Mouse (Mus musculus) mouse embryonic stem cell (cell line): ENCODE measurements around the gene Neurog3.

Experiments used
- in situ Hi-C, 2 experiments: fragments of 300-500 bp; cut with MboI; formaldehyde crosslinking; loops; 1 replicate in 1 of 2; 3 replicates in 1 of 2; pipeline ENCODE4 v1.14.3; 2019 to 2020; ENCODE audit warnings: low sequenced_read_pairs in 2 of 2, low pct_unique_long_range_greater_than_20kb in 1 of 2, mixed read lengths in 1 of 2; ENCODE audit not compliant: unreplicated experiment in 1 of 2

The Neurog3 gene

DNA sequence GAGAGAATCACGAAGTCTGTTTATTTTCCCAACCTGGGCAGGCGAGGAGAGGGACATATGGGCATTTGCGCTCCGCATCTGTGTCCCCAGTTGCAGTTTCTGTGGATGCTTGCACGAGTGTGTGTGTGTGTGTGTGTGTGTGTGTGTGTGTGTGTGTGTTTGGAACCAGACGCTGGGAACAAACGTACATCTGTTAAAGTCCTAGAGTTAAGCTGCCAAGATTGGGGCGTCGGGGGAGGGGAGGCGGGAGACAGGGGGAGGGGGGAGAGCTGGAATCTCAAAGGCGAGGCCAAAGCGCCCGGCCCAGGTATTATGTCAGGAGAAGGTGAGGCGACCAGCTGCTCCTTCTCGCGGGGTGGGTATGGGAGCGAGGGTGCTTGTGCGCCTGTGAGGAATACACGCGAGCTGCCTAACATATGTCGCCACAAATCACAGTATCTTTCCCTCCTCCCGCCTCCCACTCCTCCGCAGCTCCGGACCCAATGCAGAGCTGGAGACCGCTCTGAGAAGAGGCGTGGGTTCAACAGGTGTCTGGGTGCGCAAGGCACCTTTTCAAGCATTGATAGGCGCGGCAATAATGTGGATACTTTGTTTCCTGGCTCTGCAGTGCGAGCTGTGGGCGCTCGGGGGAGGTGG lies 4.5 kb upstream of the Neurog3 start:
- in situ Hi-C loops = no loop called here

DNA sequence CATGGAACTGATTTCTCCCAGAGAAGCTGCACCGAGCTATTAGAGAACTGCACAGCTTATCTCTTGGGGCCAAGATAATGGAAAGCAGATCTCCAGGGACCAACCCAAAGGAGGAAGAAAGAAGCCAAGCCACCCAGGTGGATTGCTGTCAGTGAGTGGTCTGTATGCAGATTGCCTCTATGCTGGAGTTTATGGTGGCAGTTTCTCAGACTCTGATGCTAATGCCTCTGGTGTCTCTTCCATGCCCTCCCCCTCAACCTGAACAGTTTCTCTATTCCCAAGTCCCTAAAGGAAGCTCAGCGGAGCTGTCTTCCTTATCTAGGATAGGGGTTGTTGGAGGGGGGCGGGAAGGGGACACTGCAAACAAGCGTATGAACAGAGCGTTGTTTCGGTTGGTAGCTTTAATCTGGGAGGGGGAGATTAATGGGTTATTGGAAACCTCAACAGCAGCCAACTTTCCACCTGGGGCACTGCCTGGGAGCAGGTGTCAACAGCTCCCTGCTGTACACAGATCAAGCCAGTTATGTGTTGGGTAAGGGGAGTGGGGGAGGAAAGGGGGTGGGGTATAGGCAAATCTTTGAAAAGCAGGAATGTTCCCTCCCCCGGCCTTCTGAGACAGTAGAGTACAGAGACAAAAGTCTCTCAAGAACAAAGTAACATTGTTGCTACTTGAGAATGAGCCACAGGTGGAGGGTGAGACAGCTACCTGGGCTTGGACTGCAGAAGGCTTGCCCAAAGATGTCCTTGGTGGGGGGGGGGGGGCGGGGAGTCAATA lies 3.0 kb downstream of the Neurog3 start:
- in situ Hi-C loops = no loop called here

DNA sequence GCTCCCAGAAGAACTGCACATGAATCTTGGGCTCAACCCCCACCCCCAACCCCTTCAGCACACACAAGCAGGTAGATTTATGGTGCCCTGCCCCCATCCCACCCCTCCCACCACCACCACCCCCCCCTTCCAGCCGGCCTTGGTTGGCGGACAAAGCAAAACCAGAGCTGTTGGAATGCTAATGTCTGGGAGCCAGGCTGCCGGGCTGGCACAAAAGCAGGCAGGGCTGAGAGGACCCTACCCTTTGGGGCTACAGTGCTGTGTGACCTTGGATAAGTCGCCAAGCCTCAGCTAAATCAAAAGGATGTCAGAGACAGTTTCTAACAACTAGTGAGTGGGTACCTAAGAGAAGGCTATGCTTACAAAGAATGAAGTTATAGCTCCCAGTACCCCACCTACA lies 4.3 kb downstream of the Neurog3 start:
- in situ Hi-C loops = no loop called here

DNA sequence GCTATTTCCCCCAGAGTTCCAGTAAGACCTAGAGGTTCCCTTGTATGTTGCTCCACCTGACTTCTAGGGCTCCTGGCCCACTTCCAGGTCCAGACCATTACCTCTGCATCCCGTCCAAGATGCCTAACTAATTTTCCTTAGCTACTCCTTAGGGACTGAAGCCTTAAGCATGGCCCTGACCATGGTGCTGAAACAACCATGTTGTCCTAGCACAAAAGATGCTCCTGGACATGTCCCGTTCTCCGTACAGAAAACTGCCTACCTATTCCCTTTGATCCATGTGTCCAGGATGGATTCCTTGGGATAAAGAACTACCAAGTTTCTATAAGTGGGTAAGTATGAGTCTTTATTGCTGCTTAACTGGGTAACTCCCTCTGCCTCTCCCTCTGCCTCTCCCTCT lies 5.2 kb downstream of the Neurog3 start:
- in situ Hi-C loops = no loop called here

DNA sequence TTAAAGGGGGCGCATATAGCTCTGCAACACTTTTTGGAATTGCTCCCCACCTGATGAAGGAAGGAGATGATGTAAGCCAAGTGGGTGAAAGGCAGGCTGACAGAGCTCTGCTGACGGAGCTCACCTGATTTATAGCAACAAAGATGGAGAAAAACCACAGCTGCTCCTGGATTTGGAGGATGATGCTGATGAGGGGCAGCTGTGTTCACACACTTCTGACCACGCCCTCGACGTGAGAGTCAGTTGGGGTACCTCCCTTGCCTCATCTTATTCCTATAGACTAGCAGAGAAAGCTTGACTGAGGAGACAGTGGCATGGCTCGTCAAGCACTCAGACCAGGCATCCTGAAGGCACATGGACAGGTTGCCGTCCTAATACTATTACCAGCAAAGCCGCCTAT lies 10.9 kb downstream of the Neurog3 start, which contains the start of gene Fam241b:
Fam241b (minus strand) TSS at position 101 of the 400 bp plus-strand sequence.
- in situ Hi-C loops = no loop called here

DNA sequence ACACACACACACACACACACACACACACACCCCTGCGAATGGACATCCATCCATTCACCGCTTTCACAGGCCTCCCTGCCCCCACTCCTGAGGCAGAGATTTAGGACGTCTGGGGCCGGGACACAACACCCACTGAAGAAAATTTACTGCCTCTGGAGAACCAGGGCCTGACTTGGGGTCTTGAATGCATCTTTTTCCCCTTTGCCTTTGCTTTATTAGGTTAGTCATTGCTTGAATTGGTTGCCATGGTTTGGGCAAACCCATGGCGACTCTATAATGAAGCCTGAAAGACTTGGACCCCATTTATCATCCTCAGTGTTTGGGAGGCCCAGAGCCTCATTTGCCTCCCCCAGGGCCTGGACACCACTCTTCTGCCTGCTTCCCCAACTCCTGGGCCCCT lies 13.1 kb downstream of the Neurog3 start:
- in situ Hi-C loops = no loop called here

DNA sequence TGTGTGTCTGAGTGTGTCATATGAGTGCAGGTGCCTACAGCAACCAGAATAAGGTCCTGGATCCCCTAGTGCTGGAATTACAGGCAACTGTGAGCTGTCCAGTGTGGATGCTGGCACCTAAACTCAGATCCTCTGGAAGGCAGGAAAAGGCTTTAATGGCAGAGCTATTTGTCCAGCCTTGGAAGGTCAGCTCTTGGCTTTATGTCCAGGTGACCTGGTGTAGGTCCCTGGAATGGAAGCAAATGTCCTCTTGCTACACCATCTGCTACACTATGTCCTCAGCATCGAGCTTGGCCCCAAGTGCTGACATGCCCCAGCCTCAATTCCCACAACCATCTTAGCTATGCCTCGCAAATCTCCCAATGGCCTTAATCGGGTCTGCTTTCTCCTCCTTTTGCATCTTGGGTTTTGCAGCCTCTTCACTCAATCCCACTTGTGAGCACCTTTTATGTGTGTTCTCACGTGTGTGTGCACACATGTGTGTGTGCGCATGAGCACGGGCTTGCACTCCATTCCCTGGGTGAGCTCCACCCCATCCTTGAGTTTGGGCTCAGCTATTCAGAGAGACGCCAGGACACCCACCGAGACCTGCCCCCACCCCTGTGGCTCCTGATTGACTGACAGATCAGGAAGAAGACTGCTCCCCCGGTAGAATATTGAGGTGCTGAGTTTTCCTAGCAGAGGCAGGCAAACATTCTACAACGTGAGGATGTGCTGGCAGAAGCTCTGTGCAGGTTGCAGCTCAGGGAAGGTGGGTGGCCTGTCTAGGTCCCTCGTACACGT lies 14.8 kb downstream of the Neurog3 start:
- in situ Hi-C loops = no loop called here

DNA sequence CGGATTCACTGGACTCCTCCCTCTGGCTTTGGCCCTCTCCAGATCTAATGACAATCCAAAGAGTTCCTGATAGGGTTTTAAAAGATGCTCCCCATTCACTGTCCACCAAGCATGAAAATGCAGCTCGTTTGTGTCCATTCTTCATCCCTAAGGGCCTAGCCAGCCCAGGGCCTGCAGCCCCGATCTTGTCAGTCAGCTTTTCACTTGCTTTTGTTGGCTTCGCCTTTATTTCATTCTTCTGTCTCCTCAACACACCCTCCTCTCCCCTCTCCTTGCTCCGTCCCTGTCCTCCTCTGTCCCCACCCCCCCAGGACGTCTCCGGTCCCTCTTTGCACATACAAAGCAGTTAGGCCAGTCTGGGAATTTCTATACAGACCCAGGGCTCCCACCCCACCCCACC lies 17.0 kb downstream of the Neurog3 start:
- in situ Hi-C loops = no loop called here

DNA sequence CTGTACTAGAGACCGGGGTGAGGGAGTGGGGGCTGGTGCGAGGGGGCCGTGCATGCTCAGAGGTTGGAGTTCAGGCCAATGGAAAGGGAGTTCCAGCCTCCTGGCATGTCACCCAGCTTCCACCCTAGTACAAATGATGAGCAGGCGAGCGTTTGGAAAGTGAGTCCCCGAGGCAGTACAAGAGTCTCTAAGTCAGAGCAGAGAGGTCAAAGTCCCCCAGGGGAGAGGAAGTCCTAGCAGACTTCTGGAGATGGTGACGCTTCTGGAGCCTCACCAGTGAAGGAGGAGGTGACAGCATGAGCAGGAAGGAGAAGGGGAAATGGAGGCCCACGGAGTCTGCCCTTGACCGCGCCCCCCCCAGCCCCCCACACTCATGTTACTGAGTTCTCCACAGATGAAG lies 29.5 kb downstream of the Neurog3 start:
- in situ Hi-C loops = loop anchor here in 1 of 2 experiments (10.0 kb wide), 1 partner anchor 48 kb away; no protein-coding TSS in a partner anchor

DNA sequence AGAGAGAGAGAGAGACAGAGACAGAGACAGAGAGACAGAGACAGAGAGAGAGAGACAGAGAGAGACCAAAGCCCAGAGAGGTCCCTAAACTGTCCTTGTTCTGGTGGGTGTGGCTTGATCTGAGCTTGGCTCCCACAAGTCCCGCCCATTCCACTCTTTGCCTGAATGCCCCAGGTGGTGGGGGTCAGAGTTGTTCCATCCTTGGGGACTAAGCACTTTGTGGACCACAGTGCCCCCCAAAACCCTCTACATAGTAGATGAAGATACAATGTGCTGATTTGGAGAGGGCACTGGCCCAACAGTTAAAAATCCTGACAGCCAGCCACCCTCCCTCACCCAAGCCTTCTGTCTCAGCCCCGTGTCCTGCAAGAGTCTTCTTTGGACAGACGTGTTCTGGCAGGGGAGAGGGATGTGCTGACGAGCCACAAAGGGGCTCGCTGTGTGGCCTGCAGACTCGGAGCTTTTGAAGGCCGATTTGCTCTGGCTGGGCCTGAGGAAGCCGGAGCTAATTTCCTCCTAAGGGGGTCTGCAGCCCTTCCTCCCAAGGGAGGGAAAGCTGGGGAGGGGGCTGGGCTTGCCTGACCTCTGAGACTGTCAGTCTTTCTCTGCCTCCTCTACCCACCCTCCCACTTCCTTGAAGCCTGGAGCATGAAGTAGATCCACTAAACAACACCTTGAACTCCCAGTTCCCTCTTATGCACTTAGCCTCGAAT lies 40.1 kb downstream of the Neurog3 start:
- in situ Hi-C loops = no loop called here

DNA sequence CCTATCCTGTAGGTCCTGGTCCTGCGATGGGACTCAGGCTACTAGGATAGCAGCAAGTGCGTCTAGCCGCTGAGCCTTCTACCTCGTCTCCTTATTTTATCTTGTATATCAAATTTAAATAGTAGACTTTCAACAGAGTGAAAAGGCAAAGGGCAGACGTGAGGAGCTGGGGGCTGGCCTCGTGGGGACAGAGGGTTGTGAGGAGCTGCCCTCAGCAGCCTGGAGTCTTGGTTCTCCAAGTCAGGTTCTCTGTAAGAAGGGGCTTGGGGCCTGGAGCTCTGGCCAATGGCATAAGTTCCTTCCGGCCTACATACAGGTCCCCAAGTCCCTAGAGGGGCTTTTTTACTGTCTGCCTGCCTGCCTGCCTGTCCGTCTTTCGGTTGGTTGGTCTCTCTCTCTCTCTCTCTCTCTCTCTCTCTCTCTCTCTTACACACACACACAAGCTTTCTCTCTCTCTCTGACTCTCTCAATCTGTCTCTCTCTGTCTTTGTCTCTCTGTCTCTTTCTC lies 41.1 kb downstream of the Neurog3 start:
- in situ Hi-C loops = no loop called here

DNA sequence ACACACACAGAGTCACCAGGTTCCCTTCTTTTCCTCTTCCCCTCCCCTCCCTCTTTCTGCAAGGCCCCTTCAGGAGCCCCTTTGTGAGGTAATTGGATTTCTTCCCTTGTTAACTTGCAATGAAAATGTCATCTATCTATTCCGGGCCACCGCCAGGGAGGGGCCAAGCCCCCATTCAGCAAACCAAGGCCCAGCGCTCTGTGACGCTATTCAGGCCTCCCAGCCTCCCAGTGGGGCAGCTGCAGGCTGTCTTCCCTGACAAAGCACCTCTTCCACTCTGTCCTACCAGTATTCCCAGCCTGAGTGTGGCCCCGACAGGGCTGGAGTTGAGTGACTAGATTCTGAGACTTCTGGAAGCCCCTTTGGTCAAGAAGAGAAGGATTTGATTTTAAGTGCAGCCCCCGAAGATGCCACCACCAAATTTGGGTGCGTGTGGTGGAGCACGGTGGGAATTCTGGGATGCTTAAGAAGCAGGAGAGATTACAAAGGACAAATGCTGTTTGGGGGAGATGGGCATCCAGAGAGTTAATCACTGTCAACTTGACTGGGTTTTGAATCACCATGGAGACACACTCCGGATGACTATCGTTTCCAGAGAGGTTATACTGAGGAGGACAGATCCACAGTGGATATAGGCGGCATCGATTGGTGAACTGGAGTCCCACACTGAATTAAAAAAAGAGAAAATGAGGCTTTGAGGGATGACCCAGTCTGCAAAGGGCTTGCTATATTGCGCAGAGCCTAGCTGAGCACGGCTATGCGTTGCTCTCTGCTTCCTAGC lies 41.8 kb downstream of the Neurog3 start:
- in situ Hi-C loops = no loop called here

DNA sequence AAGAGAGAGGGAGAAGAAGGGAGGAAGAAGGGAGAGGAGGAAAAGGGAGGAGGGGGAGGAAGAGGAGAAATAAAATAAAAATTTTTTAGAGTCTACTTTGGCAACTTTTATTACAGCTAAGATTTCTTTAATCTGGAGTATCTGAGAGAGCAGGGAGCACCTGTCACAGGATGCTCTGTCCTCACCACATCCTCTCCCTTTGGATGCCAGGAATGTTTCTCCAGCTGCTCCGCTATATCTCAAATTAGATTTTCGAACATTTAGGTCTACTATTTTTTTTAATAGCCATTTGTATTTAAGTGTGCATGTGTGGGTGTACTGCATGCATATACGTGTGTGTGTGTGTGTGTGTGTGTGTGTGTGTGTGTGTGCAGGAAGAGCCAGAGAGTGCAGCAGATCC lies 47.1 kb downstream of the Neurog3 start:
- in situ Hi-C loops = loop anchor here in 1 of 2 experiments (5.0 kb wide), 1 partner anchor 73 kb away; no protein-coding TSS in a partner anchor

DNA sequence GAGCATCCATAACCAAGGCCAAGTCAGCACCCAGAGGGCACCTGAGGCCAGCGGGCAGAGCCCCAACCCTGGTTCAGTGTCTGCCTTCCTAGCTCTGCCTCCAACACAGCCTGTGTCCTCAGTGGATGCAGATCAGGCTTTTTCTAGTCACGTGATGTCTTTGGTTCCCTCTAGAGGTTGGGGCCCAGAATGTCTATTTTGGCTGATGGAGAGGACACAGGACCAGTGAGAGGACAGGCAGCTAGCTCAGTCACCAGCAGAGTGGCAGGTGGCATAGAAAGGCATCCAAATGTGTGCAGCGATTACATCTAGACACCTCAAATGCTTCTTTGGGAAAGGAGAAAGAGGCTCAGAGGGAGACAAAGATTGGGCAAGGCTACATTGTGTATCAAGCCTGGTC lies 48.8 kb downstream of the Neurog3 start:
- in situ Hi-C loops = loop anchor here in 1 of 2 experiments (5.0 kb wide), 1 partner anchor 74 kb away; no protein-coding TSS in a partner anchor

DNA sequence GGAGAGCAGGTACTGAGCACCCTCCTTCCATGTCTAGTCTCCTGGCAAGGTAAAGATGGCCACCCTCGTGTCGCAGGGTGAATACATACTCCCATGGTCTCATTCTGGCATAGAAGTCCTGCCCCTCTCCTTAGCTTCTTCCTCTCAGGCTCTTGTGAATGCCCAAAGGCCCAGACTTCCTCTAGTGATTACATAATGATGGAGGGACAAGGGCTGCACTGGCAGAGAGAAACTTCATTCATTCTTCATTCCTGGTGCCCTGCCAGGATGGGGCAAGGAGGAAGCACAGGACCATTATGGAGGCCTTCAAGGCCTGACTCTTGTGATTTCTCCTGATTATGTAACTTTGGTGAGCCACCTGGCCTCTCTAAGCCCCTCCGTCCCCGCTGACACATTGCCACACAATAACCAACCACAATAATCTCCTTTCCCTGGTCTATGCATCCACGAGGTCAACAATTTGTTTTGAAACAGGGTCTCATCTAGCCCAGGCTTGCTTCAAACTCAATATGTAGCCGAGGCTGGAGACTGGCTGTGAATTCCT lies 49.7 kb downstream of the Neurog3 start:
- in situ Hi-C loops = loop anchor here in 1 of 2 experiments (5.0 kb wide), 1 partner anchor 75 kb away; no protein-coding TSS in a partner anchor

DNA sequence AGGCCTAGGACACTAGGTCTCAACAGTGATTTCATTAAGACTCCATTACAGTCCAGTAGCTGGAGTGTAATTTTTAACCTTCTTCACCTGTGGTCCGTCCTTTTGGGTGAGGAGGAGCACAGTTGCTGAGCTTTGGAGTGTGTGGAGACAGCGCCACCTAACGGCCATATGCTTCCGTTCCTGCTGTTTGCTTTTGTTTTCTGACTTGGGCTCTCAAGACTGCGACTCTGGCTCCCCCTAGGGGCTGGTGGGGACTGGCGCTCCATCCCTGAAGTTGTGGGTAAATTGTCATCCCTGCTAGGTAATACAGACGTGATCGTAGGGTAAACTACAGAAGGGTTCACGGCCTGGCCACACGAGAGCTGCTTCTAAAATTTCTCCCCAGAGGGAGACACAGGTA lies 50.2 kb downstream of the Neurog3 start:
- in situ Hi-C loops = loop anchor here in 1 of 2 experiments (5.0 kb wide), 1 partner anchor 76 kb away; no protein-coding TSS in a partner anchor
